Comparison of ENCODE assay signal across 9 mouse cellular contexts in genomic region chr4:107433998-107434355, GRCm38 (mm10). TPM values are rescaled to one million over a fixed set of nuclear protein-coding genes. Genes with fewer than 3 reads are reported as not detected.
A peak's percentile ranks its signal among the peaks of the same experiment; 100 is the strongest.
DNase-seq lines count a peak whose midpoint lies in the region; ATAC-seq lines count a peak whose summit lies in the region.
"Had no signal": no experiment of that assay in that cellular context is flagged by ENCODE, and none has a peak within 500 bp of the region (broad histone marks: within the 10 kb centered on the region; RNA-seq: fewer than 3 reads in every experiment).

No protein-coding gene starts in this region.

- no peak for ATAC-seq in kidney, embryonic 14.5 days (ENCODE audit: low FRiP score, low TSS enrichment)
- ATAC-seq in hindbrain, embryonic 16.5 days: no peak
- ATAC-seq in midbrain, embryonic 16.5 days: no peak
- no peak for ATAC-seq in erythroid progenitor cell, adult 5-6 weeks (replicated peaks; ENCODE audit: low FRiP score, poor library complexity, severe bottlenecking)

- peak overlapping the region; percentile 60 for H3K4me3 ChIP-seq in kidney, embryonic 14.5 days (ENCODE audit: low read length)
- peak overlapping the region; percentile 75 for H3K4me3 ChIP-seq in embryonic facial prominence, embryonic 10.5 days
- peak overlapping the region; percentile 53 for H3K4me3 ChIP-seq in hindbrain, embryonic 16.5 days (ENCODE audit: low read length)
- peak overlapping the region; percentile 60 for H3K4me3 ChIP-seq in midbrain, embryonic 16.5 days (ENCODE audit: low read depth, low read length)

- no peak for DNase-seq in kidney, adult 11 months
- DNase-seq in embryonic facial prominence, embryonic 10.5 days (ENCODE audit: low spot score): no peak
- no peak for DNase-seq in left cerebral cortex, adult 11 months (ENCODE audit: low spot score)
- no peak for DNase-seq in thymus, postnatal 36 days

- no peaks in the 10 kb centered on the region for H3K36me3 ChIP-seq in kidney, embryonic 14.5 days (ENCODE audit: control insufficient read depth, insufficient read depth, low read length)
- H3K36me3 ChIP-seq in embryonic facial prominence, embryonic 10.5 days (replicated peaks): no peaks in the 10 kb centered on the region
- H3K36me3 ChIP-seq in hindbrain, embryonic 16.5 days (ENCODE audit: control insufficient read depth, insufficient read depth, low read length): no peaks in the 10 kb centered on the region
- no peaks in the 10 kb centered on the region for H3K36me3 ChIP-seq in midbrain, embryonic 16.5 days (ENCODE audit: control insufficient read depth, insufficient read depth, low read length)

- WGBS in kidney, embryonic 14.5 days: 4% methylated on average over 15 of the region's 15 CpGs
- WGBS in embryonic facial prominence, embryonic 10.5 days: 6% methylated on average over 15 of the region's 15 CpGs
- WGBS in hindbrain, embryonic 16.5 days: 5% methylated on average over 15 of the region's 15 CpGs
- WGBS in midbrain, embryonic 16.5 days: 4% methylated on average over 15 of the region's 15 CpGs

- peaks cover 12% of the 10 kb centered on the region for H3K4me1 ChIP-seq in kidney, embryonic 14.5 days (ENCODE audit: control insufficient read depth, insufficient read depth, low read length)
- H3K4me1 ChIP-seq in embryonic facial prominence, embryonic 10.5 days: peaks cover 30% of the 10 kb centered on the region
- H3K4me1 ChIP-seq in hindbrain, embryonic 16.5 days (ENCODE audit: control insufficient read depth, insufficient read depth, low read depth, low read length): peaks cover 13% of the 10 kb centered on the region
- peaks cover 10% of the 10 kb centered on the region for H3K4me1 ChIP-seq in midbrain, embryonic 16.5 days (ENCODE audit: control insufficient read depth, insufficient read depth, low read length)

- H3K27ac ChIP-seq in kidney, embryonic 14.5 days (ENCODE audit: low read depth, low read length): no peak overlapping the region
- H3K27ac ChIP-seq in embryonic facial prominence, embryonic 10.5 days (replicated peaks): no peak overlapping the region; the same call in 1 of the 2 replicates
- no peak overlapping the region for H3K27ac ChIP-seq in hindbrain, embryonic 16.5 days (ENCODE audit: low read depth, low read length)
- H3K27ac ChIP-seq in midbrain, embryonic 16.5 days (ENCODE audit: low read length): no peak overlapping the region

- H3K27me3 ChIP-seq in kidney, embryonic 14.5 days (ENCODE audit: control insufficient read depth, insufficient read depth, low read length): peaks cover 62% of the 10 kb centered on the region
- peaks cover 71% of the 10 kb centered on the region for H3K27me3 ChIP-seq in embryonic facial prominence, embryonic 10.5 days (replicated peaks; ENCODE audit: low read depth, poor library complexity, severe bottlenecking)
- peaks cover 16% of the 10 kb centered on the region for H3K27me3 ChIP-seq in hindbrain, embryonic 16.5 days (replicated peaks; ENCODE audit: control insufficient read depth, insufficient read depth, low read length)
- peaks cover 34% of the 10 kb centered on the region for H3K27me3 ChIP-seq in midbrain, embryonic 16.5 days (ENCODE audit: control insufficient read depth, insufficient read depth, low read depth, low read length)
- H3K27me3 ChIP-seq: Patski had no signal

- peak overlapping the region; percentile 99 for H3K4me2 ChIP-seq in kidney, embryonic 14.5 days (replicated peaks; ENCODE audit: low read depth, low read length)
- peak overlapping the region; percentile 91 for H3K4me2 ChIP-seq in hindbrain, embryonic 16.5 days (ENCODE audit: low read length)
- H3K4me2 ChIP-seq in midbrain, embryonic 16.5 days (ENCODE audit: low read length): peak overlapping the region; percentile 89

- no peaks in the 10 kb centered on the region for H3K9me3 ChIP-seq in kidney, embryonic 14.5 days (ENCODE audit: control insufficient read depth, low read length)
- H3K9me3 ChIP-seq in embryonic facial prominence, embryonic 10.5 days: no peaks in the 10 kb centered on the region
- H3K9me3 ChIP-seq in hindbrain, embryonic 16.5 days (ENCODE audit: control insufficient read depth, low read length): no peaks in the 10 kb centered on the region
- H3K9me3 ChIP-seq in midbrain, embryonic 16.5 days (replicated peaks; ENCODE audit: control insufficient read depth, low read length, poor library complexity, severe bottlenecking): no peaks in the 10 kb centered on the region

- H3K9ac ChIP-seq in kidney, embryonic 14.5 days (ENCODE audit: low read depth, low read length): peak overlapping the region; percentile 58
- H3K9ac ChIP-seq in hindbrain, embryonic 16.5 days (ENCODE audit: low read depth, low read length): peak overlapping the region; percentile 70
- H3K9ac ChIP-seq in midbrain, embryonic 16.5 days (ENCODE audit: low read depth, low read length): peak overlapping the region; percentile 68

RNA-seq across cellular contexts. Expression of gene Glis1, which starts 0.4 kb away (rescaled TPM):
- polyA plus RNA-seq in kidney, embryonic 14.5 days (2014; fragmentation: Nextera tagmentation; extraction: Ambion mirVana): 4.0 and 4.3 TPM in 2 replicates
- 3.7 and 7.3 TPM in 2 replicates for polyA plus RNA-seq in embryonic facial prominence, embryonic 10.5 days (2016; fragmentation: Nextera tagmentation; extraction: Ambion mirVana)
- 1.3 and 2.4 TPM in 2 replicates for polyA plus RNA-seq in hindbrain, embryonic 16.5 days (2015; fragmentation: Nextera tagmentation; extraction: Ambion mirVana)
- 2.3 and 2.4 TPM in 2 replicates for polyA plus RNA-seq in midbrain, embryonic 16.5 days (2015; fragmentation: Nextera tagmentation; extraction: Ambion mirVana)
- not detected in 2 replicates for total RNA-seq in erythroid progenitor cell, adult 5-6 weeks (2015; ENCODE audit: low replicate concordance)
- 0.13 TPM in 1 of 2 replicates, not detected in the other for total RNA-seq in erythroid progenitor cell, adult 5-6 weeks (2017; ENCODE audit: low replicate concordance)
